Mouse (Mus musculus): Measurements from ENCODE around the gene Crcp. TPM values are rescaled to one million over a fixed set of nuclear protein-coding genes. Genes with fewer than 3 reads are reported as not detected.

The Crcp gene
- polyA plus RNA-seq, 1 experiment, result 7.1 TPM

- DNase-seq (ENCODE audit: low read depth in 1 of 2, low spot score in 2 of 2), result no peak
- TF ChIP-seq POLR2A (IDR thresholded peaks at IDR 0.05; ENCODE audit: low read depth, low read length) (no peak), CTCF (IDR thresholded peaks at IDR 0.05; ENCODE audit: extremely low read depth, insufficient read depth, insufficient read length, insufficient replicate concordance) (no peak)
- H3K36me3 ChIP-seq (ENCODE audit: control insufficient read depth, insufficient read depth, low read length), result peaks cover 16% of the 10 kb centered on the region
- no peak overlapping the region for H3K27ac ChIP-seq (ENCODE audit: insufficient read depth, low read length)
- H3K4me3 ChIP-seq (ENCODE audit: extremely low read depth, insufficient read depth, insufficient read length), result no peak overlapping the region
- no peaks in the 10 kb centered on the region for H3K27me3 ChIP-seq (ENCODE audit: control insufficient read depth, insufficient read depth, low read length)
- 96% methylated on average over 4 of the region's 4 CpGs for WGBS
- no peaks in the 10 kb centered on the region; the same call in 1 of the 2 replicates for H3K4me1 ChIP-seq (ENCODE audit: control insufficient read depth, insufficient read depth, insufficient read length)
These were observed 26.6 kb downstream of the Crcp start for GRCm38 (mm10) chr5:130055688-130056087.

- peaks cover 9% of the 10 kb centered on the region for H3K36me3 ChIP-seq (ENCODE audit: control insufficient read depth, insufficient read depth, low read length)
- no peak overlapping the region for H3K27ac ChIP-seq (ENCODE audit: insufficient read depth, low read length)
- H3K27me3 ChIP-seq (ENCODE audit: control insufficient read depth, insufficient read depth, low read length), result no peaks in the 10 kb centered on the region
- no peak for DNase-seq (ENCODE audit: low read depth in 1 of 2, low spot score in 2 of 2)
- peaks cover under 1% of the 10 kb centered on the region; the same call in 1 of the 2 replicates for H3K4me1 ChIP-seq (ENCODE audit: control insufficient read depth, insufficient read depth, insufficient read length)
- no peak for TF ChIP-seq POLR2A (IDR thresholded peaks at IDR 0.05; ENCODE audit: low read depth, low read length)
- no peak for TF ChIP-seq CTCF (IDR thresholded peaks at IDR 0.05; ENCODE audit: extremely low read depth, insufficient read depth, insufficient read length, insufficient replicate concordance)
- H3K4me3 ChIP-seq (ENCODE audit: extremely low read depth, insufficient read depth, insufficient read length), result no peak overlapping the region
- WGBS, result 90% methylated on average over 2 of the region's 2 CpGs
These were observed 27.2 kb downstream of the Crcp start for GRCm38 (mm10) chr5:130056303-130056702.

- 87% methylated on average over 12 of the region's 12 CpGs for WGBS
These were observed 30.6 kb downstream of the Crcp start for GRCm38 (mm10) chr5:130059413-130060328.

GRCm38 (mm10) chr5:130060329-130060665, 31.2 kb downstream of the Crcp start:
- H3K4me1 ChIP-seq (ENCODE audit: control insufficient read depth, insufficient read depth, insufficient read length), result peaks cover 14% of the 10 kb centered on the region; the same call in 1 of the 2 replicates
- no peak overlapping the region for H3K27ac ChIP-seq (ENCODE audit: insufficient read depth, low read length)
- no peak overlapping the region for H3K4me3 ChIP-seq (ENCODE audit: extremely low read depth, insufficient read depth, insufficient read length)
- no peaks in the 10 kb centered on the region for H3K27me3 ChIP-seq (ENCODE audit: control insufficient read depth, insufficient read depth, low read length)
- H3K36me3 ChIP-seq (ENCODE audit: control insufficient read depth, insufficient read depth, low read length), result peaks cover 7% of the 10 kb centered on the region
- DNase-seq (ENCODE audit: low read depth in 1 of 2, low spot score in 2 of 2), result no peak
- no peak for TF ChIP-seq POLR2A (IDR thresholded peaks at IDR 0.05; ENCODE audit: low read depth, low read length)
- 93% methylated on average over 4 of the region's 4 CpGs for WGBS

More at GRCm38 (mm10) chr5:130059413-130060328, 30.6 kb downstream of the Crcp start:
- no peak overlapping the region for H3K27ac ChIP-seq (ENCODE audit: insufficient read depth, low read length)
- TF ChIP-seq CTCF (IDR thresholded peaks at IDR 0.05; ENCODE audit: extremely low read depth, insufficient read depth, insufficient read length, insufficient replicate concordance), result no peak
- no peak for TF ChIP-seq POLR2A (IDR thresholded peaks at IDR 0.05; ENCODE audit: low read depth, low read length)
- DNase-seq (ENCODE audit: low read depth in 1 of 2, low spot score in 2 of 2), result no peak
- peaks cover 7% of the 10 kb centered on the region for H3K36me3 ChIP-seq (ENCODE audit: control insufficient read depth, insufficient read depth, low read length)
- peaks cover 14% of the 10 kb centered on the region; the same call in 1 of the 2 replicates for H3K4me1 ChIP-seq (ENCODE audit: control insufficient read depth, insufficient read depth, insufficient read length)
- H3K27me3 ChIP-seq (ENCODE audit: control insufficient read depth, insufficient read depth, low read length), result no peaks in the 10 kb centered on the region
- H3K4me3 ChIP-seq (ENCODE audit: extremely low read depth, insufficient read depth, insufficient read length), result no peak overlapping the region

- Histone ChIP-seq H3K27ac (ENCODE audit: insufficient read depth, low read length) (peak overlapping the region; percentile 61), H3K27me3 (ENCODE audit: control insufficient read depth, insufficient read depth, low read length) (no peaks in the 10 kb centered on the region), H3K4me3 (ENCODE audit: extremely low read depth, insufficient read depth, insufficient read length) (no peak overlapping the region), H3K4me1 (ENCODE audit: control insufficient read depth, insufficient read depth, insufficient read length) (peaks cover 14% of the 10 kb centered on the region; the same call in 1 of the 2 replicates), H3K36me3 (ENCODE audit: control insufficient read depth, insufficient read depth, low read length) (peaks cover 7% of the 10 kb centered on the region)
- peak; percentile 36 to 51 for DNase-seq (ENCODE audit: low read depth in 1 of 2, low spot score in 2 of 2)
- TF ChIP-seq CTCF (IDR thresholded peaks at IDR 0.05; ENCODE audit: extremely low read depth, insufficient read depth, insufficient read length, insufficient replicate concordance) (no peak), POLR2A (IDR thresholded peaks at IDR 0.05; ENCODE audit: low read depth, low read length) (no peak)
- 23% methylated on average over 2 of the region's 2 CpGs for WGBS
These were observed 33.0 kb downstream of the Crcp start for GRCm38 (mm10) chr5:130062096-130062495.

- H3K4me3 ChIP-seq (ENCODE audit: extremely low read depth, insufficient read depth, insufficient read length), result no peak overlapping the region
- WGBS, result 81% methylated on average over 2 of the region's 2 CpGs
- H3K27me3 ChIP-seq (ENCODE audit: control insufficient read depth, insufficient read depth, low read length), result no peaks in the 10 kb centered on the region
- no peak overlapping the region for H3K27ac ChIP-seq (ENCODE audit: insufficient read depth, low read length)
- no peak for DNase-seq (ENCODE audit: low read depth in 1 of 2, low spot score in 2 of 2)
- TF ChIP-seq CTCF (IDR thresholded peaks at IDR 0.05; ENCODE audit: extremely low read depth, insufficient read depth, insufficient read length, insufficient replicate concordance) (no peak), POLR2A (IDR thresholded peaks at IDR 0.05; ENCODE audit: low read depth, low read length) (no peak)
- H3K36me3 ChIP-seq (ENCODE audit: control insufficient read depth, insufficient read depth, low read length), result peaks cover 6% of the 10 kb centered on the region
- H3K4me1 ChIP-seq (ENCODE audit: control insufficient read depth, insufficient read depth, insufficient read length), result peaks cover 14% of the 10 kb centered on the region; the same call in 1 of the 2 replicates
These were observed 34.7 kb downstream of the Crcp start for GRCm38 (mm10) chr5:130063760-130064159.

- Histone ChIP-seq H3K4me1 (ENCODE audit: control insufficient read depth, insufficient read depth, insufficient read length) (peaks cover 14% of the 10 kb centered on the region; the same call in 1 of the 2 replicates), H3K27me3 (ENCODE audit: control insufficient read depth, insufficient read depth, low read length) (no peaks in the 10 kb centered on the region), H3K36me3 (ENCODE audit: control insufficient read depth, insufficient read depth, low read length) (no peaks in the 10 kb centered on the region; the same call in 1 of the 2 replicates), H3K4me3 (ENCODE audit: extremely low read depth, insufficient read depth, insufficient read length) (no peak overlapping the region), H3K27ac (ENCODE audit: insufficient read depth, low read length) (no peak overlapping the region)
- TF ChIP-seq POLR2A (IDR thresholded peaks at IDR 0.05; ENCODE audit: low read depth, low read length), result no peak
- no peak; the same call in 1 of the 2 replicates for TF ChIP-seq CTCF (IDR thresholded peaks at IDR 0.05; ENCODE audit: extremely low read depth, insufficient read depth, insufficient read length, insufficient replicate concordance)
- 96% methylated on average over 1 of the region's 1 CpGs for WGBS
- DNase-seq (ENCODE audit: low read depth in 1 of 2, low spot score in 2 of 2), result no peak
These were observed 36.5 kb downstream of the Crcp start for GRCm38 (mm10) chr5:130065579-130065978.
